20 mouse cellular contexts compared by ENCODE assay signal in the genomic region with DNA sequence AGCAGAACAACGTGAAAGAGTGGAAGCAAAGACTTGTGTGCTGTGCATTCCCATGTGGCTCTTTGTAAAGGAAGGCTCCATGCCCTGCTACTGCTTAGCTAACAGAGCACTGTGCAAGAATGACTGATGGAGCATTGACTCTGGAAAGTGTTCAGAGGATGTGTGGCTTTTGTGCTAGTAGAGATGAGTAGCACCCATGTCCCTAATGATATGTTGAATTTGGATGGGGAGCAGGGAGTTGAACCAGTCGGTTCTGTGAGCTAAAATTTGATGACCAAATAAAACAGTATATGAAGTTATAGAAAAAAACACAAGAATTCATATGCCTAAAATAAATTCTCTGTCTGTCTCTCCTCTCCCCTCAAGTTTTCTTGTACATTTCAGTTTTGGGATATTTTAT.
"Had no signal": no experiment of that assay in that cellular context is flagged by ENCODE, and none has a peak within 500 bp of the region (broad histone marks: within the 10 kb centered on the region; RNA-seq: fewer than 3 reads in every experiment).

No protein-coding gene starts in this region.

- DNase-seq: liver, embryonic 13.5 days; liver, postnatal 0 days; lung, adult 2 months; lung, postnatal 14 days; lung, postnatal 36 days; retina, postnatal 1 day; right cerebral cortex, adult 18-20 months; right cerebral cortex, postnatal 25 days; right cerebral cortex, postnatal 4 days; spleen, adult 18-20 months; thymus, adult 18-20 months; thymus, postnatal 14 days; thymus, postnatal 4 days had no signal

- H3K4me3 ChIP-seq: liver, embryonic 13.5 days; liver, embryonic 15.5 days; lung, embryonic 15.5 days; midbrain, embryonic 13.5 days; midbrain, embryonic 15.5 days; neural tube, embryonic 12.5 days had no signal

- ATAC-seq: liver, postnatal 0 days; lung, postnatal 0 days; midbrain, embryonic 13.5 days; midbrain, embryonic 15.5 days had no signal

- H3K27ac ChIP-seq: liver, embryonic 13.5 days; liver, embryonic 15.5 days; lung, embryonic 15.5 days; macrophage; midbrain, embryonic 13.5 days; midbrain, embryonic 15.5 days; neural tube, embryonic 12.5 days had no signal

- H3K27me3 ChIP-seq: liver, embryonic 13.5 days; liver, embryonic 15.5 days; lung, embryonic 15.5 days; midbrain, embryonic 13.5 days; midbrain, embryonic 15.5 days; neural tube, embryonic 12.5 days had no signal

- H3K9me3 ChIP-seq: liver, embryonic 13.5 days; liver, embryonic 15.5 days; lung, embryonic 15.5 days; midbrain, embryonic 13.5 days; midbrain, embryonic 15.5 days; neural tube, embryonic 12.5 days had no signal

- H3K4me1 ChIP-seq: neural tube, embryonic 12.5 days had no signal

- H3K36me3 ChIP-seq: liver, embryonic 13.5 days; liver, embryonic 15.5 days; lung, embryonic 15.5 days; midbrain, embryonic 13.5 days; midbrain, embryonic 15.5 days; neural tube, embryonic 12.5 days had no signal
